Mouse (Mus musculus) cerebellum, adult 2 months (tissue): ENCODE results near the gene Pabpn1l.

ENCODE experiments used
- CTCF ChIP-seq: fragments of 200-500 bp; IDR thresholded peaks from 2 replicates; pipeline ENCODE4 v1.5.1; 2011; ENCODE audit warnings: low read depth, mild to moderate bottlenecking, control low read depth, low read length, moderate library complexity, borderline replicate concordance; ENCODE audit not compliant: insufficient read depth
- POLR2A ChIP-seq: fragments of 200-500 bp; IDR thresholded peaks from 2 replicates; pipeline ENCODE4 v1.6.1; 2011; ENCODE audit warnings: low read length, control low read depth, borderline replicate concordance; ENCODE audit not compliant: insufficient read depth

- TF ChIP-seq POLR2A = no peak
- TF ChIP-seq CTCF = no peak
Observed at GRCm38 (mm10) chr8:122639521-122640248, 17.1 kb upstream of the Pabpn1l start.
